Mouse (Mus musculus) adrenal gland, postnatal 25 days (tissue): ENCODE measurements around the gene C3. TPM values are rescaled to one million over a fixed set of nuclear protein-coding genes. Genes with fewer than 3 reads are reported as not detected.

Experiments
- DNase-seq: peaks from one replicate; pipeline ENCODE4 v3.0.0; 2021; ENCODE audit warnings: mixed read lengths
- long read RNA-seq: library from polyadenylated mRNA; stranded (forward); transcript quantifications from one replicate; pipeline ENCODE4 v2.0.0, GENCODE M21; 2021
- total RNA-seq: library from RNA; stranded (reverse); gene quantifications from 2 replicates; pipeline ENCODE4 v1.2.3, GENCODE M21; 2021

Gene C3
- 280 and 456 TPM in 2 replicates for total RNA-seq
- long read RNA-seq, full-length matches to known transcripts, result 416 of 1,596 reads
- long read RNA-seq, partial matches to known transcripts, result 1,065 of 1,596 reads
- long read RNA-seq, other reads (novel, unspliced or antisense), result 115 of 1,596 reads

GRCm38 (mm10) chr17:57228014-57228413 is at the start of gene C3:
TSS of gene C3 (minus strand) at chr17:57228136.
- DNase-seq, result no peak

GRCm38 (mm10) chr17:57276634-57277121 is 48.7 kb upstream of the C3 start:
- DNase-seq, result peak; percentile 69

DNA sequence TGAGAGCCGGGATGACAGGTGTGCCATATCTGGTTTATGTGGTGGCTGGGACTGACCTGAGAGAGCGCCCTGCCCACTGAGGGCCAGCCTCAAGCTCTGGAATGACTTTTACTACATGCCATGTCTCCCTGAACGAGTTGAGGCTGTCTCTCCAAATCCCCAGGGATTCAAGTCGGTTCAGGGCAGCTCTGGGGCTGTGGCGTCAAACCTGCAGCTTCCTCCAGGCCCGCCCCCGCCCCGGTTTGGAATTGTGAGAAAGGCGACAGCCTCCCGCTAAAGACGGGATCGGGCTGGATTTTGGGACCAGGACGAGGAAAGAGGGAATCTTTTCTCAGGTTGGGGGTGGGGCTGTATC is 48.0 kb upstream of the C3 start:
- no peak for DNase-seq

GRCm38 (mm10) chr17:57275111-57275996 is 47.4 kb upstream of the C3 start:
- DNase-seq, result peak; percentile 94

DNA sequence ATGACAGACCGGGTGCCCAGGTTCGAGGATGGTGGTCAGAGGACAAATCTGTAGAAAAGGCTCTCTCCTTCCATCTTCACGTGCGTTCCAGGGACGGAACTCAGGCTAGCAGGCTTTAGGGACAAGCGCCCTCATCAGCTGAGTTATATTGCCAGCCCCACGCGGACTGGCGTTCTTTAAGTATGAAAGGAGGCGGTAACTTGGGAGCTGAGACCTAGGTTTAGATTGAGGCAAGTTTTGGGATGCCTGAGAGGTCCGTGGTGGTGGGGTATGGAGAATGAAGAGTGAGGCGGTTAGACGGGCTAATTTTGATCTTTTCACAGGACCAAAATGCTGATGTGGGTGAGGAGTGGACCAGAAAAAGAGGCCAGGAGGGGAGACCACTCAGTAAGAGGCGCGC is 46.8 kb upstream of the C3 start:
- no peak for DNase-seq

DNA sequence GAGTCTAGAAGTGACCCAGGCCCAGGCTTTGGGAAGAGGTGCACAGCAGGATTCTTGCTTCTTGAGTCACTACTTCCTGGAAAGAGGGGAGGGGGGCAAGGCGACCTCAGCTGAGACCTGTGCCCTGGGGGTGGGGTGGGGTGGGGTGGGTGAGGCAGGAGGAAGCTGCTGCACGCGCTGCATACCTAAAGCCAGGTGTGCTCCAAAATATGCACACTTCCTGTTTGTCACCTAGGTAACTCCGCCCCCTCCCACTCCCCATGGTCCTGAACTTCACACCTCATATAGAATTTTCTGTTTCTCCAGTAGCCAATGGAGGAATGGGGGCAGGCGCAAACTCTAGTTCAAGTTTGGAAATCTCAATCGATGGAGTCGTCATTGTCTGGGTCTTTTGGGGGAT is 45.9 kb upstream of the C3 start:
- DNase-seq, result no peak

DNA sequence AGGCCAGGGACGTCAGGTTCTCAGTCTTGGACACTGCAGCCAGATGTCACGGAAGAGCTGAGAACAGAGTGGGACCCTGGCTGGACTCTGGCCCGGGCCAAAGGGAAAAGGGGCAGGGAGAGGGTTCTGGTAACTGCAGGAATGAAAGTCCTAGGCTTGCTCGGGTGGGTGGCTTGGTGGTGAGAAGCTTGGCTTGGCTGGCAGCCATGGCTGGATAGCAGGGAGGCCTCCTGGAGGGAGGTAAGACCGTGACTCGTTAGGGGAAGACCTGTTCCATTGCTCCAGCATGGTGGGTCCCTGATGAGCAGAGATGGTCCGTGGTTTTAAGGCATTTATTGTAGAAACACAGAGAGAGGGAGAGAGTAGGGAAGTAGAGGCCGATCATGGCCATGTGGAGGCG is 43.4 kb upstream of the C3 start:
- no peak for DNase-seq

DNA sequence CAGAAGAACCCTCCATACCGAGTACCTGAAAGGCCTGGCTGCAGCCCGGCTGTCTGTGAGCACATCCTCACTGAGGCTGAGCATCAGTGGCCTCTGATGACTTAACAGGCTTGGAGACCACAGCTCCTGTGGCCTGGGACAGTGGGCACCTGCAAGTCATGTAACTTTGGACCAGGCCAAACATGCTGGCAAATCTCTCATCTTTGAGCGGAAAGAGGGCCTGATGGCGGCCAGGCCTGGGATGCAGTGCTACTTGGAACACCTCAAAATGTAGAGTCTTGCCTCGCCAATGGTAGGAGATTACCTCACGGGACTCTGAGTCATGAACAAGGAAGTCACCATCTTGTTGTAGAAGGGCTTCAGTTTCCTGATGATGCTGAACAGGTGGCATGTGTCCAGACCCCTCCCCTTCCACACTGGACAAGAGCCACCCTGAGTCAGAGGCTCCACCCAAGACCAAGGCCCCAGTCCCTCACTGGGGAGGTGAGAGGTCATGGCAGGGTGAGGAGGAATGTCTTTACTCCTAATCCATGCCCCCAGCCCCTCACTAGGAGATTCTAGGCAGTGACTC is 39.7 kb upstream of the C3 start:
- no peak for DNase-seq

DNA sequence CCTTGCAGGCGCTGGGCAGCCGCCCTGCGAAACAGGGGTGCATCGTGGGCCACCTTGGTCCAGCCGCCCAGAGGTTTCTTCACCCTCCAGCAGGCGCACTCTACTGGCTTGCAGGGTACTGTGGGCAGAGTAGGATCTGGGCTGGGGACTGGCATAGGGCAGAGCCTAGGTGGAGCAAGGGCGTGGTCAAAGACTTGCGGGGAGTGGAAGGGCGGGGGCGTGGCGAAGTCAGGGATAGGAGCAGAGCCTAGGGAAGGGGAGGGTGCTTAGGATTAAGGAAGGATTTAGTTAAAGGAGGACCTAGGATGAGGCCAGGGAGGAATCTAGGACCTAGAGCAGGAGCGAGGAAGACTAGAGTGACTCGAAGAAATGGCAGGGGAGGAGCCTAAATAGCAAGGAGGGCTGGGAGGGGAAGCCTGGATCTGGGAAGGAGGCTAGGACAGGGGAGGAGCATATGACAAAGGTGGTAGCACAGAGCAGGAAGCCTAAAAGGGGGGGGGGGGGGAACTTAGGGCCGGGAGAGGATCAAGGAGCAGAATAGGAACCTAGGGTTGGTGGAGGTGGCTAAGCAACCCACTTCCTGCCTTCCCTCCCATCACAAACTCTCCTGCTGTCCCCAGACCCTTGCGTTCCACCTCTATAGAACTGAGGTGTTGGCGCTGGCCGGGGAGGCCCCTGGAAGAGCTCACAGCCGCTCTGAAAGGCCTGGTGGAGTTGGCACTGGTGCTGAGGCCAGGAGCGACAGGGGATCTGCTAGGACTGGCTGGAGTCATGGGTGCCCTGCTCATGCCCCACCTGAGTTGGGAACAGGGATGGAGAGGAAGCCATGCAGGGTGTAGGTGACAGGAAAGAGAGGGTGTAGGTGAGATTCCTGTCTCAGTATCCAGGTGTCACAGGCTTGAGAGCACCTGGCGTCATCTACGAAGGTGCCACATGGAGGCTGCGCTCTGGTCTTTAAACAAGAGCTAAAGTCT is 37.3 kb upstream of the C3 start:
- DNase-seq, result peak; percentile 87

DNA sequence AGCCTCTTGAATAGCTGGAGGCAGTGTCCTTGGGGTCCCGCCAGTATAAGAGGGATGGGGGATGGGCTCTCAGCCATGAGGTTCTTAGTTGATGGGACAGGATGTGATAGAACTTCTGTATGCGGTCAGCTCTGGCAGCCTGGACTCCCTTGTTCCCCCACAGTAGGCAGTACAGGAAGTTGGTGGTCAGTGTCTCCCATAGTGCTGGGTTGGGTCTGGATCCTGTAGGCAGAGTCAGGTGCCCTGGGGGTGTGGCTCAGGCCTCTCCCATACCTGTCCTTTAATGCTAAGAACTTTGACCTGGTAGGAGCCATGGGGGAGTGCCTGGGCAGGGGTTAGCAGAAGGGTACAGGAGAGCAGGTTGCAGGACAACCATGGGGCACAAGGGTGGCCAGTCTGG is 36.2 kb upstream of the C3 start:
- DNase-seq, result no peak

GRCm38 (mm10) chr17:57262901-57263550 is 35.1 kb upstream of the C3 start:
- no peak for DNase-seq

- no peak for DNase-seq
These were observed 33.9 kb upstream of the C3 start for GRCm38 (mm10) chr17:57261796-57262195.

GRCm38 (mm10) chr17:57261286-57261685 is 33.4 kb upstream of the C3 start:
- DNase-seq, result no peak

GRCm38 (mm10) chr17:57260351-57260750 is 32.4 kb upstream of the C3 start:
- DNase-seq, result no peak

DNA sequence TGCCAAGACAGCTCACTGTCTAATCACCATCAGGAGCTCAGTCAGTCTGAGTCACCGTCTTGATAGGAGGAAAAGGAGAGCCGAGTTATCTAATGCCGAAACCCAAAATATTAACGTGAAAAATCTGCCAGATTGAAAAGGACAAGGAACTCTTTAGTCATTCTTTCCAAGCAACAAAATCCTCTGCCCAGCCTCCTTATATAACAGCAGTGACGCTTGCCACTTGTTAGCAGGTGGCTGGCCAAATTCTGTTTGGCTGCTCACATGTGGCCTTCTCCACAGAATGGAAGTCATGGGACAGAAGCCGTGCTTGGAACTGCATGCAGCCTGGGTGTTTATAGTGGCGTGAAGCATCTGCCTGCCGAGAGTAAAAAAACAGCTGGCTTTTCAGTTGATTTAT is 31.8 kb upstream of the C3 start:
- no peak for DNase-seq

DNA sequence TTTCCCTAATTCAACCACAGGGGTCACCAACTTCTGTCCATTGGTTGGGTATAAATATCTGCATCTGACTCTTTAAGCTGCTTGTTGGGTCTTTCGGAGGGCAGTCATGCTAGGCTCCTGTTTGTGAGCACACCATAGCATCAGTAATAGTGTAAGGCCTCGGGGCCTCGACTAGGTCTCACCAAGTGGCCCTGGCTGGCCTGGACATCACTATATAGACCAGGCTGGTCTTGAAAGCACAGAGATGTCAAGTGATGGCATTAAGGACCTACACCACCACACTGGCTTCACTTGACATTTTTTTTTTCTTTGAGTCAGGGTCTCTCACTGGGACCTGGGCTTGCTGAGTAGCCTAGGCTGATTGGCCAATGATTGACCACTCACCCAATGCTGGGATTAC is 30.3 kb upstream of the C3 start:
- no peak for DNase-seq

DNA sequence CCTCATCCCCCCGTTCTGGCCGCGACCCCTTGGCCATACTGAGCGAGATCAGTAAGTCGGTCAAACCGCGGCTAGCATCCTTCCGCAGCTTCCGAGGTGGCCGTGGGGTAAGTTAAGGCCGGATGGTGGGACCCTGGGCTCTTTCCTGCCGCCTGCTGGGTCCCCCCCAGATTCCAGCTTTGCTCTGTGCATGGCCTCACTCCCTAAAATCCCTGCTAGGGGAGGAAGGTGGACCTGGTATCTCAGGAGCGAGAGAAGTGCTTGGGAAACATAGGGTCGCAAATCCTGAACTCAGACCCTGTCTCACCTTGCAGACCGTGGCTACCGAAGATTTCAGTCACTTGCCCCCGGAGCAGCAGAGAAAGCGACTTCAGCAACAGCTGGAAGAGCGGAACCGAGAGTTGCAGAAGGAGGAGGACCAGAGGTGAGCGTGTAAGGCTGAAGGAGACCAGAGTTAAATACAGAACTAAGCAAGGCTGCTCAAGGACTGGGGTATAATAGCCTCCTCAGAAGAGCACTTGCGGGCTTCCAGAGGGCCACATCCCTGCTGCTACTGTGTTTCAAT is 29.1 kb upstream of the C3 start:
- DNase-seq, result no peak

DNA sequence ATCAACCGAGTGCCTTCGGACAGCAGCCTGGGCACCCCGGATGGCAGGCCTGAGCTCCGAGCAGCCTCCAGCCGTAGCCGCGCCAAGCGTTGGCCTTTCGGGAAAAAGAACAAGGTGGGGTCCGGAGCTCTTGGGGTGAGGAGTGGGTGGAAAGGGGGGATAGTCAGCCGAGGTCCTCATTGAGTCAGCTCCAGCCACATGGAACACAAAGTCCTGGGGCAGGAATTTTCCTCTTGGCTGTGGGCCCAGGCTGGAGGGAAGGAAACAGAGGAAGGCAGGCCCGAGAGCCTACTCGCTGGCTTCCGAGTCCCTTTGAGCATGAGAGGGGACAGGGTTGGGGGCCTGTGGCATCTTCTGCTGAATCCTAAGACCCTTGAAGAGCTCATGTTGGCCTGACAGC is 27.4 kb upstream of the C3 start:
- no peak for DNase-seq

- no peak for DNase-seq
These were observed 25.4 kb upstream of the C3 start for GRCm38 (mm10) chr17:57253306-57253705.

DNA sequence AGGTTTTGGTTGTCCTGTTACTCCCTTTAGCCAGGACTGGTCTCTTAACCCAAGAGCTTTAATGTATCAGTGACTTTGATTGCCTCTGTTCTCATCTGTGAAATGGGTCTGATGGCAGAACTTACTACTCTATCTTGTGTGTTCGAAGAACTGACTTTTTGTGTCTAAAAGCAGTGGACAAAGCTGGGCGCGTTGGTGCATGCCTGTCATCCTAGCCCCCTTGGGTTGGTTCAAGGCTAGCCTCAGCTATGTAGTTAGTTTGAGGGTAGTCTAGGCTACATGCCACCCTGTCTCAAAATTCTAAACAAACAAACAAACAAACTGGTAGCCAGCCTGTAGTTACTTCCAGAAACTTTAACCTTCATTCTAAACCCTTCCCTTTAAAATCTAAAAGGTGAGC is 23.5 kb upstream of the C3 start:
- DNase-seq, result no peak

- peak; percentile 64 for DNase-seq
These were observed 22.7 kb upstream of the C3 start for GRCm38 (mm10) chr17:57250461-57251160.
